Mouse (Mus musculus) T-helper 17 cell (primary cell): ENCODE results near the gene Gm17364.
"Not testable (repeated sequence)": the region's sequence is repeated elsewhere in the genome, so short reads cannot be mapped to it uniquely, and the experiment has no call there.

Experiments used
- in situ Hi-C, 2 experiments: fragments of 300-600 bp; cut with MboI, MseI; formaldehyde crosslinking; loops; 1 replicate in 1 of 2; 2 replicates in 1 of 2; pipeline ENCODE4 v1.15.1; 2025; ENCODE audit warnings: high pct_unique_total_duplicates in 2 of 2

Gene Gm17364

DNA sequence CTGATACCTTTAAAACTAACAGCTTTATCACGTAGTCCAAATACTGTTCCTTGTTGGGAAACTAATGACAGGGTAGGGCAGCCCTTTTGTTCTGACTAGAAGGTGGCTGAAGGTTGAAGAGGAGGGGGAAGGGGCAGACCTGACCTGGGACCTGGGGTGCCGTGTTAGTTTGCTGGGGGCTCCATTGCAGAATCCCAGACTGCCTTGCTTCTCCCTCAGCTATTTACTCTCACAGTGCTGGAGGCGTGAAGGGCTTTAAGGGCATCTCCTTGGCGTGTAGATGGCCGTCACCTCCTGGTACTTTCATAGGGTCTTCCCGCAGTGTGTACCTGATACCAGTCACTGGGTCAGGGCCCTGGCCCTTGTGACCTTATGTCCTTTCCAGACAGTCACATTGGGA, 21.6 kb downstream of the Gm17364 start:
- in situ Hi-C loops: no loop called here

DNA sequence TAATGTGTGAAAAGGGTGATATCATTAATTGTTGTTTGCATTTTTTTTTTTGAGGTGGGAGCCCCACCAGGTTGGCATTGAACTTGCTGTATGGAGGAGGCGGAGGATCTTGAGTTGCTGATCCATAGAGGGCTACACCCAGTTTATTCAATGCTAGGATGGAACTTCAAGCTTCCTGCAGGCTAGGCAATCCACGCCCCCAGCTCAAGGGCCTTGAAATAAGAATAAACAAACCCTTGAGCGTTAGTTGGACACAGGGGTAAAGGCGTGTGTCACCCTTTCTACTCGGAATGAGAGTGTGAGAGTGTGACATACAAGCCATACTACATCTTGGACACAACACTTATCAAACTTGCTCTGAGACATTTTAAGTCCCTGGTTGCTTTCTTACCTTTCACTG, 22.1 kb downstream of the Gm17364 start:
- in situ Hi-C loops: no loop called here

DNA sequence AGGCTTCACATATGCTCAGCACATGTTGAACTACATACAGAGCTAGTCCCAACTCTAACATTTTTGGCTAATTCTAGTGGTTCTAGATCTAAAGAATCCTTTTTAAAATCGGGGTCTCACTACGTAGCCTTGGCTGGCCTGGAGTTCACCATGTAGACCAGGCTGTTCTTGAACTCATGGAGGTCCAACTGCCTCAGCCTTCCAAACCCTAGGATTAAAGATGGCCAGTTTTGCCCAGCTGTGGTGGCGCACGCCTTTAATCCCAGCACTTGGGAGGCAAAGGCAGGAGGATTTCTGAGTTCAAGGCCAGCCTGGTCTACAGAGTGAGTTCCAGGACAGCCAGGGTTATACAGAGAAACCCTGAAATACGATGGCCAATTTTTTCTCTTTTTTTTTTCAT, 22.5 kb downstream of the Gm17364 start:
- in situ Hi-C loops: not testable (repeated sequence)

DNA sequence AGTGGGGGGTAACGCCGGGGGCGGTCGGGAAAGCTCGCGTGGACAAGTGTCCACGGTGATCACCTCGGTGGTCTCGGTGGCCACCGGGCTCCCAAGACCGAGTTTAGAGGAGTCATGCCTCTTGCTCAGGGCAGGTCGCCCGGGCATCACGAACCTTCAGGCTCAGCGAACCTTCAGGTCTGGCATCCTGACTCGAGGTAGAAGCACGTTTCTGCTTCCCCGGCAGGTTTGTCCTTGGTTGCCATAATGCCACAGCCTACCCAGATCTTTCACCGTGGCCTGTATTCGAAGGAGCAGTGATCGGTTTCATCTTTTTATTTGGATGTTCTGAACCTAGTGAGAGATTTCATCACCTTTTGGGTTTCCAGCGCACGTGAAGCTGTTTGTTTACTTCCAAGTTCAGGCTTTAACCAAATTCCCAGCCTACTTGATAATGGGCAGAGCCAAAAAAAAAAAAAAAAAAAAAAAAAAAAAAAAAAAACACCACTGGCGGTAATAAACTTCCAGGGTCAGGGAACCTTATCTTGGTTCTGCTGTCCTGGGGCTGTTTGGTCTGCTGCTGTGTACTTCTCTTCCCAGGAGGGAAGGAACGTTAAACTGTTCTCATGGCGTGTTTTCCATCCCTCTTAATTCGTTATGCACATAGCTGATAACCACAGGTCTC, 23.3 kb downstream of the Gm17364 start:
- in situ Hi-C loops: no loop called here

DNA sequence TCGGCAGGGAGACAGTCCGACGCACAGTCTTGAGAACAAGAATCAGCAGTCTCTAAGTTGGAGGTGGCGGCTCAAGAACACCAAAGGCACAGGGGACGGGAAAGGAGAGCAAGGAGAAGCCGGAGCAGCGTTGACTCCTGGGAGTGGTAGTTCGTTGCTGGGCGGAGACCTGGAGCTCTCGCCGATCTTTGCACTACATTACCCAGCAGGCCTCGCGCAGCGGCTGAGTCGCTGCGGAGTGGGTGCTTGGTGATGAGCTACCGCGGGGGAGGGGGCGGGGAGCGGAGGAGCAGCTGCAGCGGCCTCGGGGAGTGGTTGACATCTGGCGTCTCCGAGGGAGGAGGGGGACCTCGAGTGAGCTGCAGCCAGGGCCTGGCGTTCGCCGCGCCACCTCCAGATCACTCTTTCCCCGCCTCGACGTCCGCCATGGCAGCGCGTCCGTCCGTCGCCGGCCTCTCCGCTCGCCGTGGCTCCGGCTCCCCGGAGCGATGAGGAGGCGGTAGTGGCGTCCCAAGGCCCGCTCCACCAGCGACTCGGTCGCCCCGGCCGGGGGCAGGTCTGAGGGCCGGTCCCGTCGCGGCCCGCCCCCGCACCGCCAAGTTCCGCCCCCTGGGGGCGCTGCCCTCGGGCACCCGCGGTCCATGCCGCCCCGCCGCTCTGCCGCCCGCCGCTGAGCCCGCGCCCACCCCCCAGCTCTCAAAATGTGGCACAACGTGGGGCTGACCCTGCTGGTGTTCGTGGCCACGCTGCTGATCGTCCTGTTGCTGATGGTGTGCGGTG, 24.0 kb downstream of the Gm17364 start, which contains the start of gene Smim13:
Smim13 (plus strand) TSS at position 307 of the 780 bp plus-strand sequence.
- in situ Hi-C loops: loop anchor here in 1 of 2 experiments (10.0 kb wide), 1 partner anchor 245 kb away; the partner anchor contains the start of gene Pak1ip1

DNA sequence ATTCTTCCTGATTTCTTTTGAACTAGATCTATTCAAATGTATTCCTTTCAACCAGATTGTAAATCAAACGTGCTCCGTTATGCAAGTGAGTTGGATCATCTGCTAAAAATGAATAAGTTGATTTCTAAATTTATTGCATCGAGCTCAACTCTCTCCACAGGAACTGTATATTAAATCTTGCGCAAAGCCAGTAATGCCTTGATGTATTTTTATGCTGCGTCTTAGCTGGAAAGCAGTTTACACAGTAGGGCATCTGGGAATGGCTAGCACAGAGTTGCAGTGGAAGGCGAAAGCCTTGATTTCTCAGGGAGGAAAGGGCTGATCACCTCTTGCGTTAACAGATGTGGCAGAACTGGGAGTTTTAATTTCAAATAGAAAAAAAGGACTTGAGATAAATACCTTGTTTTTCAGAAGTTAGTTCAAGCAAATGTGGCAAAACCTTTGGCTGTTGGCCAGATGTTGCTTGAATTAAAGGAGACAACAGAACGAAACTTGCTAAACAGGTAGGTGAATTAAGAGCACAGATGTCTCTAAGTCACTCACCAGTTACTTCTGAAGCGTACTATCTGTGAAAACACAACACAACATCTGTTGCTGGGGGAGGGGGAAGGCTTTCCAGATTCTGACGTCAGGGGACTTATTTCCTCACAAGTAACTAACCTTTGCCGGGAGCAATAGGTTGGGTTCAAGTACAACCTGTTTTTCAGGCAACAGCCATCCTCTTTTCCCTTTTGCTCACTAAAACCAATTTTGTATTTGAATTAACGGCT, 24.8 kb downstream of the Gm17364 start:
- in situ Hi-C loops: loop anchor here in 1 of 2 experiments (10.0 kb wide), 1 partner anchor 244 kb away; the partner anchor contains the start of gene Pak1ip1

DNA sequence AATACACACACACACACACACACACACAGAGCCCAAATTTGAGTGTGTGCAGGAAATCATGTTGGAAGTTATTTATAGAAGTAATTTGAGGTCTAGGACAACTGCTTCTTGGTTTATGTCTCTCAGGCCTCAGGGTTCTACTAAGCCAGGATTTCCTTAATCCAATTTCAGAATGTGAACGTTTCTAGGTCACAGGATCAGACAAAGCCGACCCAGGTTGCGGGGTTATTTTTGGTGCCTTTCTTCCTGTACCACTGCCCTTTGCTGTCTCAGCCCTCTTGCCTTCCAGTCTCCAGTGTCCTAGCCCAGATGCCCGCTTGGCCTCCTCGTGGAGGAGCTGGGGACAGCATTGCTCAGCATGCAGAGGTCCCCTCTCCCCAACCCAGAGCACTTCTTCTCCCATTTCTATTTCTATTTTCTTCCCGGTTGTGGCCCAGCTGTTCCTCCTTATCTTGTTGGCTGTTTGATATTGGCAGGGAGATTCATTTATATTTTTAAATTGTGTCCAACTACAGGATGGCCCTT, 29.4 kb downstream of the Gm17364 start:
- in situ Hi-C loops: loop anchor here in 1 of 2 experiments (5.0 to 10.0 kb wide), 2 partner anchors 240 to 397 kb away; partner anchors contain the start of gene Pak1ip1

DNA sequence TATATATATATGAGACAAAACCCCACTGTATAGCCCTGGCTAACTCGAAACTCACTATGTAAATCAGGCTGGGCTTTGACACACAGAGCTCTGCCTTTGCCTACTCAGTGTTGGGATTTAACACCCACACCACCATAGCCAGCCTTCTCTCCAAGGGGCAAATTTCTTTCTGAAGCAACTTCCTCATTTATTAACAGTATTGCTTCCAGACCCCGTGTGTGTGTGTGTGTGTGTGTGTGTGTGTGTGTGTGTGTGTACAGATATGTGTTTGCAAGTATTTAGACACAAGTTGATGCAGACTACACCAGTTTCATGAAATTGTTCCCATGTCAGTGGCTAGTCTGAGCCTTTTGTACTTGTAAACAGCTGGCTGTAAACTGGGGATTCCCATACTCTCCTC, 32.2 kb downstream of the Gm17364 start:
- in situ Hi-C loops: loop anchor here in 1 of 2 experiments (5.0 to 10.0 kb wide), 2 partner anchors 237 to 394 kb away; partner anchors contain the start of gene Pak1ip1

DNA sequence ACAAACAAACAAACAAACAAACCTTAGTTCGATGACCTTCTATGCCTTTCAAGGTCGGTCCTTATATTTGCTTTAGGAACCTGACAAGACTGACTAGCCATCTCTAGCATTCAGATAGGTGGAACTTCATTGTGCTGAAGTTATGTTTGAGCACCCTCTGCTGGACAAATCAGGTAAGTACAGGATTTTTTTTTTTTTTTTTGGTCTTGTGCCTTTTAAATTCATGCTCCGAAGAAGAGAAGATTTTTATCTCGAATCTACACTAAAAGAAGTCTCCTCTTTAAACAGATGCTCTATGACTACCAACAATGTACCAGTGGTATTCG, 35.0 kb downstream of the Gm17364 start:
- in situ Hi-C loops: loop anchor here (5.0 kb wide), 3 partner anchors 101 to 391 kb away; no protein-coding TSS in a partner anchor

DNA sequence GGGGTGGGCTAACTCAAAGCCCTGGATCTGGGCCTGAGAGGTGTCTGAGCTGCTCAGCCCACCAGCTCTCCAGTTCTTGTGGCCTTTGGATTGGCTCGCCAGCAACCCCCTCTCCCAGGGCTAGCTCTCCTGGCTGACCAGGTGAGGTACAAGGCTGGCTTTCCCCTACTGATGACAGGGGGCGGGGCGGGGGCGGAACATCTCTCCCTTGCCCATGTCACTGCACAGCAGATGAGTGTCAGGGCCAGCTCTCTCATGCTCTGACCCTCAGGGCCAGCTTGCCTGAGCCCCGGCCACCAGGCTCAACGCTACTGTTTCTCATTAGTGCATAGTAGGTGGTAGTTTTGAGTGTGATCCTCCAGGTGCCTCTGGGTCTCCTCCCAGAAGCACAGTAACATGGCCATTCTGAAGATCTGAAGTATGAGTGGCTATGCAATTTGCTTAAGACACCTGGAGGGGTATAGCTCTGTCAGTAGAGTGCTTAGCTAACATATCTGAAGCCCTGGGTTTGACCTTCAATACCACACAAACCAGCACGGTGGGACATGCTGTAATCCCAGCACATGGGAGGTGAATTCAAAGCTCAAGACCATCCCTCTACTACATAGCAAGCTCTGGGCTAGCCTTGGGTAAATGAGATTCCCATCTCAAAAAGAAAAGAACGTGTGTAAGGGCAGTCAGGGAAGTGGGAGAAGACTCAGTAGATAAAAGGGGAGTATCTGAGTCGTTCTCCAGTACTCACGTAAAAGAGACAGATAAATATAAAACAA, 35.6 kb downstream of the Gm17364 start:
- in situ Hi-C loops: loop anchor here (5.0 kb wide), 3 partner anchors 101 to 391 kb away; no protein-coding TSS in a partner anchor

DNA sequence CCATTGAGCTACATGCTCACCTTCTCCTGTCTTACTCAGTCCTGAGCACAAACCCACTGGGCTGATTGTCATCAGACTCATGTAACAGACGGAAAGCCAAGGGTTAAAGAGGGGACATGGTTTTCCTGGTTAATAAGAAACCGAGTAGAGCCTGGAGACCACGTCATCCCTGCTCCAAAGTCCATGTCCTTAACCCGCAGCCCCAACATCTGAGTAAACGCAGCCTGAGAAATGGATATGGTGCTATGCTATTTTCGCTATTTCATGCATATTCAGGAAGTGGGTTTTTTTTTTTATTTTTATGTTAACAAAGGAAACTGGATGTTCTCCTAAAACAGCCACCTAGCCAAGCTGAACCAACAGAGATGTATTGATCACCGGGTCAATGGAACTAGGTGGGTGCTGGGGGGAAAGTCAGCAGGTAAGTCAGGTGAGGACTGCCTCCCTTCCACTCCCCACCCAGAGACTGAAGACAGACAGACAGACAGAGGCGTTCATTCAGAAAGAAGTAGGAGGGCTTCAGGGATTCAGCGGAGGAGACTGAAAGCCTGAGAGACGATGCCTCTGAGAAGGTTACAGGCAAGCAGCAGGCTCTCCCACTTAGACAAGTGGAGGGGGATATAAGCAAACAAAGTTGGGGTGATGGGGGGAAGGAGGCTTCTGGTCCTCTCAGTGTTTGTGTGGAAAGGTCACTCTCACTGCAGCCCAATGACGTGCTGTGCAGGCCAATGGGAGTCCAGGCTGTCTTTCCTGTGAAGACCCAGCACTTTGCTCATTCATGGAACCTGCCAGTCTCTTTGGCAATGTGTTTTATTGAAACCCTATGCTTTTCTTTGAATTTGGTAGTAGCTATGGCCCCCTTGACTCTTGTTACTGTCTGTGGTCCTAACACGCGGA, 37.7 kb downstream of the Gm17364 start:
- in situ Hi-C loops: loop anchor here (5.0 kb wide), 3 partner anchors 99 to 389 kb away; no protein-coding TSS in a partner anchor

DNA sequence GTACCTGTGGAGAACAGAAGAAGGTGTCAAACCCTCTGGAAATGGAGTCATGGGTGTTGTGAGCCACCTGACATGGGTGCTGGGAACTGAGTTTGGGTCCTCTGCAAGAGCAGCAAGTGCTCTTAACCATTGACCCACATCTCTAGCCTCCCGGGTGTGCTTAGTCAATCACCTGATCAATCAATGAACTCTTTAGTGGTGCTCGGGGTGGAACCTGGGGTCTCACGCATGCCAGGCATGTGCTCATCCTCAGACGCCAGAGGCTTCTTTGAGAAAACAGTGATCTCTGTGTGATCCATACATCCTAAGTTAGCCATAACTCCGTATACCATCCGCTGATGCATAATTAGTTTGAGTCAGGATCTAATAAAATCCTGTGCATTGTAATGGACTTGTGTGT, 38.6 kb downstream of the Gm17364 start:
- in situ Hi-C loops: loop anchor here (5.0 kb wide), 3 partner anchors 98 to 388 kb away; no protein-coding TSS in a partner anchor

DNA sequence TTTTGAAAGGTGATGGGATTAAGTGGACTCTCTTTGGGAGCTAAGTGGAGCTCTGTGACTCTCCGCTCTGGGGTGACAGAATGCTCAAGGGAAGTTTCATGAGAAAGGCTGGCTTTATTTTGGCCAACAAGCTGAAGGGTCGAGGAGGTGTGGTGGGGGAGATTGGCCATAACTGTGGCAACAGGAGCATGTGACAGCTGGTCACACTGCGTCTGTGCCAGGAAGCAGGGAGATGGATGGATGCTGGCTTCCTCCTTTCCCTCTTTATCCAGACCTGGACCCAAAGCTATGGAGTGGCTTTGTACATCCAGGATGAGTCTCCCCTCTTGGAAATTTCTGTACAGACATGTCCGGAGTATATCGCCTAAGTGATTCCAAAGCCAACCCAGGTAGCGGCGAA, 40.5 kb downstream of the Gm17364 start:
- in situ Hi-C loops: no loop called here

DNA sequence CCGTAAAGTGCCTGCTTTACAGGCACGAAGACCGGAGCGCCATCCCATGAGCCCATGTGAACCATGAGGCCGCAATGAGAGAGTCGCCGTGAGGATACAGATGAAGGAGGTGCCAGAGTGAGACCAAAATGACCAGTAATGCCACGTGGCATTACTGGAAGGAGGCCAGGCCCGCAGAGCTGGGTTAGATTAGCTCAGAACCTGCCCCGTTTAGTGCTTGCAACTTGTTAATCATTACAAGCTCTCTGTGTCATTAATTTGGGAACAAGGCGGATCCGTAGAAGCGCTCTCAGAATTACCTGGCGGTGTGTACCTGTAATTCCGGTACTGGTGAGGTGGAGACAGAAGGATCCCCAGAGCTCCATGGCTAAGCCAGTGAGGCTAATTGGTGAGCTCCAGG, 41.6 kb downstream of the Gm17364 start:
- in situ Hi-C loops: no loop called here

DNA sequence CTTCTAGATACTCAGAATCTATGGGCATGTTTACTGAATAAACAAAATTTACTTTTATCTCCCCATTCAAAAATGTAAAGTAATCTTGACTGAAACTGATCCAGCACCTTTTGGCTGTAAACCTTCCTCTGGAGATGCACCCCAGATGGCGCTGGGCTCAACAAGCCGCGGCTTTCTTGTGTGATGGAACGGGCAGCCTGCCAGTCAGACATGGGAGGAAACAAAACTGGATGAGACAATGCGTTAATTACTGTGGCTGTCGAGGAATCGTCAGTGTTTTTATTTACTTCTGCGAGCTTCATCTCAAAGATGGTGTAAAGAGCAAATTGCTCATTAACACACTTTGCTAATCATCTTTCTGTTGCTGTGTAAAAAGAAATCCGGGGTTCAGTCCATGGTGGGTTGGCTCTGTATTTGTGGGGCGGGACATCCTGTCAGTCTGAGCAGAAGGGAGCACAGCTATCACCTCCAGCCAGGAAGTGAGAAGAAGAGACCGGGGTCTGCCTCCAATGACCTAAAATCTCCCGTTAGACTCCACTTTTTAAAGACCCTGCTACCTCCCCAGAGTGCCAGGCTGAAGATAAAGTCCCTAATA, 42.3 kb downstream of the Gm17364 start:
- in situ Hi-C loops: no loop called here

DNA sequence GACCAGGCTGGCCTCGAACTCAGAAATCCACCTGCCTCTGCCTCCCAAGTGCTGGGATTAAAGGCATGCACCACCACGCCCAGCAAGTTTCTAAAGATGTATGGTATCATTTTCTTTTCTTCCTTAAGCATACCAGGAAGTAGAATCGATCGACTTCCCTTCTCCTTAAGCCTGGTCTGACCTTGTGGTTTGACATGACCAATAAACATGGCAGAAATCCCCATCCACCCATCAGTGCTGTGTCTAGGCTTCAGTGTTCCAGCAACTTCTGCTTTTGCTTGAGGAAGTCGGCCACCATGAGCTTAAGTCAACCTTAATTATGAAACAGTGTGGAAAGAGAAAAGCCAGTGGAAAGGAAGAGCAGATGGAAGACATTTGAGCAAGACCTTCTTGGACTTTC, 43.5 kb downstream of the Gm17364 start:
- in situ Hi-C loops: no loop called here

DNA sequence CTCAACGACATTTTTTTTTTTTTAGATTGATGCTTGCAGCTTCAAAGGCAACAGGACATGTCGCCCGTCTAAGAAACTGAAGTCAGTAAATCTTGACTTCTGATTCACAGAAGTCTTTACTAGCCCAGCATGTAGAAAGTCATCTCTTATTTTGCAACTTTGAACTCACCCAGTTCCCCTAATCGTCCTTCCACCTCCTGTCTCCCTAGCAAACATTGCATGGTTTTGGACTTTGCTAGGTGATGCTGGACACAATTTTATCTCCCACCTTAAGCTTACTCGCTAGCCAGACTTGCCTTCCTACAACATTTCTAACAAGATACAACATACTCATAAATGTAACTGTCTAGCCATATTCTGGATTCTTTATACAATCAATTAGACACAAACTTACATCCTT, 45.7 kb downstream of the Gm17364 start:
- in situ Hi-C loops: no loop called here

DNA sequence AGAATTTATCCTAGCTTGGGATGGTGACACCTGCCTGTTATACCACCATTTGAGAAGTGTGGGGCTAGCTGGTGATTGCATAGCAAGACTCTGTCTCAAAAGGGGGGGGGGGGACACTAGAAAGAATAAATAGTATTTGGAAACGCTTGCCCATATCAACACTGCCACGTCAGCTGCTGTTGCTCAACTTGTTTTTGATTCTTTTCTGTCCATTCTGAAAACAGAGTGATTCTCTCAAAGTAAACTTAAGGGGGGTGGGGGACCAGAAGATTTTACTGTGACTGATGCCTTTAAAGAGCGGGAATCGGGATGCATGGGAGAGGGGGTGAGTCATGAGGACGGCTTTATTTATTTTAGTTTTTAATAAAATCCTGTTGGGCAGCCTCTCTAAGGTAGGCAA, 47.3 kb downstream of the Gm17364 start:
- in situ Hi-C loops: no loop called here
